Mouse (Mus musculus) gonadal fat pad, adult 2 months (tissue): Measurements from ENCODE around the gene Psg17. TPM values are rescaled to one million over a fixed set of nuclear protein-coding genes. Genes with fewer than 3 reads are reported as not detected.

Experiments
- polyA plus RNA-seq: library from polyadenylated mRNA; depleted of rRNA; stranded (reverse); fragments of >200 nt; gene quantifications from 2 replicates; pipeline ENCODE4 v1.2.3, GENCODE M21; 2012; rRNA removed

Gene Psg17
- polyA plus RNA-seq, 1 experiment = 0.14 TPM

Other genes with a start within 250 kb of the Psg17 start
- 0.18 TPM in 1 of 2 replicates, not detected in the other for gene Psg23, start 205.1 kb downstream of the Psg17 start, polyA plus RNA-seq
- not detected in 2 replicates for gene Psg21, start 164.9 kb downstream of the Psg17 start, polyA plus RNA-seq
- gene Psg20, start 135.4 kb downstream of the Psg17 start, polyA plus RNA-seq = not detected in 2 replicates
- gene Psg22, start 103.5 kb downstream of the Psg17 start, polyA plus RNA-seq = not detected in 2 replicates
- gene Psg19, start 23.1 kb downstream of the Psg17 start, polyA plus RNA-seq = not detected in 2 replicates
- 7.5 and 9.1 TPM in 2 replicates for gene Mill2, start 18.4 kb upstream of the Psg17 start, polyA plus RNA-seq
- 6.2 and 7.1 TPM in 2 replicates for gene Pglyrp1, start 49.7 kb upstream of the Psg17 start, polyA plus RNA-seq
- 20.1 and 23.2 TPM in 2 replicates for gene Ccdc61, start 88.8 kb upstream of the Psg17 start, polyA plus RNA-seq
- 1.3 and 2.1 TPM in 2 replicates for gene Nova2, start 104.3 kb upstream of the Psg17 start, polyA plus RNA-seq
- gene Nanos2, start 165.8 kb upstream of the Psg17 start, polyA plus RNA-seq = not detected in 2 replicates
- 3.4 and 5.6 TPM in 2 replicates for gene Mypop, start 169.6 kb upstream of the Psg17 start, polyA plus RNA-seq
- gene Irf2bp1, start 182.4 kb upstream of the Psg17 start, polyA plus RNA-seq = 19.4 and 26.1 TPM in 2 replicates
- gene Foxa3, start 201.9 kb upstream of the Psg17 start, polyA plus RNA-seq = 0.07 and 0.09 TPM in 2 replicates
- 65.9 and 73.5 TPM in 2 replicates for gene Sympk, start 202.8 kb upstream of the Psg17 start, polyA plus RNA-seq
- 0.38 and 0.76 TPM in 2 replicates for gene Rsph6a, start 233.1 kb upstream of the Psg17 start, polyA plus RNA-seq